Mouse (Mus musculus) heart, embryonic 14.5 days (tissue): ENCODE results near the gene Dnmbp. TPM values are rescaled to one million over a fixed set of nuclear protein-coding genes. Genes with fewer than 3 reads are reported as not detected.

ENCODE experiments used
- ATAC-seq: fragments of 200-750 bp; cut with Nextera tagmentation; 2 replicates; pipeline ENCODE4 v1.8.0; 2017; ENCODE audit warnings: low read depth, moderate TSS enrichment; ENCODE audit not compliant: insufficient number of reproducible peaks, insufficient read depth, low FRiP score
- H3K27ac ChIP-seq, 2 experiments: fragments of 200-500 bp in 1 of 2; fragments of 300-500 bp in 1 of 2; sonication (generic) in 1 of 2; replicated peaks in 1 of 2; 2 replicates each; pipeline ENCODE4 v1.5.1; 2012 to 2014; ENCODE audit warnings: low read depth in 2 of 2, low read length in 2 of 2, control low read depth in 1 of 2, mild to moderate bottlenecking in 1 of 2, mixed read lengths in 1 of 2; ENCODE audit not compliant: control insufficient read depth in 1 of 2, insufficient read depth in 1 of 2
- H3K27me3 ChIP-seq: fragments of 300-500 bp; sonication (generic); 2 replicates; pipeline ENCODE4 v1.6.1; 2014; ENCODE audit warnings: mild to moderate bottlenecking, low read length, control low read depth; ENCODE audit not compliant: control insufficient read depth, insufficient read depth
- H3K36me3 ChIP-seq: fragments of 300-500 bp; sonication (generic); 2 replicates; pipeline ENCODE4 v1.6.1; 2014; ENCODE audit warnings: mild to moderate bottlenecking, control low read depth, low read length, mixed read lengths; ENCODE audit not compliant: control insufficient read depth, insufficient read depth
- H3K4me1 ChIP-seq, 2 experiments: fragments of 200-500 bp in 1 of 2; fragments of 300-500 bp in 1 of 2; sonication (generic) in 1 of 2; 2 replicates each; pipeline ENCODE4 v1.6.1; 2012 to 2014; ENCODE audit warnings: low read length in 2 of 2, control low read depth in 1 of 2, mixed read lengths in 1 of 2; ENCODE audit not compliant: control insufficient read depth in 2 of 2, insufficient read depth in 2 of 2
- H3K4me2 ChIP-seq: fragments of 300-500 bp; sonication (generic); 2 replicates; pipeline ENCODE4 v1.6.1; 2014; ENCODE audit warnings: mild to moderate bottlenecking, low read length
- H3K4me3 ChIP-seq, 2 experiments: fragments of 200-500 bp in 1 of 2; fragments of 300-500 bp in 1 of 2; sonication (generic) in 1 of 2; 2 replicates each; pipeline ENCODE4 v1.5.1; 2012 to 2014; ENCODE audit warnings: low read length in 2 of 2, mild to moderate bottlenecking in 2 of 2, control low read depth in 1 of 2, low read depth in 1 of 2, moderate library complexity in 1 of 2; ENCODE audit not compliant: control insufficient read depth in 1 of 2, insufficient read depth in 1 of 2
- H3K9ac ChIP-seq: fragments of 300-500 bp; sonication (generic); 2 replicates; pipeline ENCODE4 v1.6.1; 2014; ENCODE audit warnings: mild to moderate bottlenecking, low read length
- H3K9me3 ChIP-seq: fragments of 300-500 bp; sonication (generic); 2 replicates; pipeline ENCODE4 v1.6.1; 2016; ENCODE audit warnings: low read length, control low read depth; ENCODE audit not compliant: control insufficient read depth
- WGBS: fragments of 180-500 bp; shearing (Covaris S2); extraction: QIAGEN DNeasy Blood & Tissue Kit; methylation state at CpG from one replicate; pipeline ENCODE4 v1.1.7; 2014; 5-methylcytosine and 5-hydroxymethylcytosine counted together
- polyA plus RNA-seq: library from polyadenylated mRNA; unstranded; fragments of >200 nt; fragmentation: Nextera tagmentation; extraction: Ambion mirVana; gene quantifications from 2 replicates; pipeline ENCODE4 v1.2.1, GENCODE M21; 2014

Gene Dnmbp
- polyA plus RNA-seq, 1 experiment from 2014 or later, result 9.8 TPM

GRCm38 (mm10) chr19:43815661-43816414 is 124.2 kb downstream of the Dnmbp start:
- no peak for ATAC-seq
- Histone ChIP-seq H3K4me1 (peaks cover 0 to 2% of the 10 kb centered on the region in 2 experiments; a peak in 1 of 4 replicates), H3K9ac (no peak overlapping the region), H3K4me2 (peak overlapping the region; percentile 8; the same call in 1 of the 2 replicates), H3K36me3 (no peaks in the 10 kb centered on the region), H3K27me3 (no peaks in the 10 kb centered on the region), H3K9me3 (no peaks in the 10 kb centered on the region), H3K4me3 (no peak overlapping the region), H3K27ac (no peak overlapping the region)
- 58% methylated on average over 14 of the region's 14 CpGs for WGBS

DNA sequence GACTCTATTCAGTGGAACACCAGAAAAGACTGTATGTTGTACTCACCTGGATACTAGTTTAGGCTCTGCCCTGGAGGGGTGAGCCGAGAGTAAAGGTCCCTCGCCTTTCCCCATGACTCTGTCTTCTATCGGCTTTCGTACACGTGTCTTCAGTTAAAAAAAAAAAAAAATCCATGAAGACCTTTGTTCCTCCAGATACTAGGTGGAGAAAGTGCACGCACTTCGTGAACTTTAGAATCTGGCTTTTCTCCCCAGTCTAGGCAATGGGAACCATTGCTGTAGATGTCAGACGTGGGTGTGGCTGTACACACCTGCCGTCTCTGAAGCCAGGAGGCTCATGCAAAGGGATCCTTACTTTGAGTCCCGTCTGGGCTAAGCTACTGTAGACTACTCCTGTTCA is 126.7 kb downstream of the Dnmbp start:
- Histone ChIP-seq H3K36me3 (no peaks in the 10 kb centered on the region), H3K9me3 (no peaks in the 10 kb centered on the region), H3K4me3 (no peak overlapping the region), H3K27ac (no peak overlapping the region), H3K4me2 (no peak overlapping the region), H3K4me1 (peaks cover 0 to 2% of the 10 kb centered on the region in 2 experiments; a peak in 1 of 4 replicates), H3K27me3 (no peaks in the 10 kb centered on the region), H3K9ac (no peak overlapping the region)
- no peak for ATAC-seq
- WGBS, result 84% methylated on average over 10 of the region's 10 CpGs

DNA sequence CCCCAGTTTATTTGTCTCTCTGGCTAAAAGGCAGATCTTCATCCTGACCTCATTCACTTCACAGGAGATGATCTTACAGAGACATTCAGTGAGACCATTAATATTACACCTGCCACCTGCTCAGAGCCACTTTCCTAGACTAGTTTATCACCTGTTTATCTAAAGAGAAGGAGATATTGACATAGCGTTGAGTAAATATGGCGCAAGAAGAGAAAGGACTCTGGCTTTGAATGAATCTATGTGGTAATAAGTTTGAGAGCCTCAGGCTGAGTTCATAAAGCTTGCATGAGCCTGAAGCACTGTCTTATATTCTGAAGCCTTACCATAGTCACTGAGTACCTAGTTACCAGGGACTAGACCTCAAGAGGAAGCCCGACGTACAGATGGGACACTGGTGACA is 128.6 kb downstream of the Dnmbp start:
- Histone ChIP-seq H3K27me3 (no peaks in the 10 kb centered on the region), H3K4me3 (no peak overlapping the region), H3K4me2 (no peak overlapping the region), H3K27ac (no peak overlapping the region), H3K9me3 (no peaks in the 10 kb centered on the region), H3K4me1 (0 out of 4 replicates have a peak, but pooled peaks cover 0 to under 1% of the 10 kb centered on the region in 2 experiments), H3K9ac (no peak overlapping the region), H3K36me3 (no peaks in the 10 kb centered on the region)
- no peak for ATAC-seq
- WGBS, result 84% methylated on average over 4 of the region's 4 CpGs

- Histone ChIP-seq H3K4me3 (no peak overlapping the region), H3K4me1 (no peaks in the 10 kb centered on the region), H3K4me2 (no peak overlapping the region), H3K27me3 (no peaks in the 10 kb centered on the region), H3K27ac (no peak overlapping the region), H3K36me3 (no peaks in the 10 kb centered on the region), H3K9me3 (no peaks in the 10 kb centered on the region), H3K9ac (no peak overlapping the region)
- ATAC-seq, result no peak
- WGBS, result 35% methylated on average over 4 of the region's 4 CpGs
These were observed 130.7 kb downstream of the Dnmbp start for GRCm38 (mm10) chr19:43809331-43809730.

DNA sequence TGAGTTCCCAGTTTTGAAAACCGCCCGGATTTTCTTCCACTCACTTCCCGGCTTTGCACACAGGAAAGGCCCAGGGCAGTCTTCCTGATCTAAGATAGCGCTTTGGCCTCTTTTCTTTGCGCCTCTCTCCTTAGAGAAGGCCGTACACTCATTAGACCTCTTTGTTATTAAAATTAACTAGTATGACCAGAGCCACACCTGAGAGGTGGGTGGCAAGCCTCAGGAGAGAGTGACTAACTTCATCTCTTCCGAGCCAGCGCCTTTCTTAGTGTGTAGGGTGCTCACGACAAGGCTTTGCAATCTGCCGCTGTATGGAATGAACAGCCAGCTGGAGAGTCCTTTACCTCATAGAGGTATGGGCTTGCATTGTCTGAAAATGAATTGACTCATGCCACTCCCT is 136.1 kb downstream of the Dnmbp start:
- no peak overlapping the region for H3K27ac ChIP-seq
- no peak overlapping the region for H3K9ac ChIP-seq
- no peak for ATAC-seq
- 77% methylated on average over 10 of the region's 10 CpGs for WGBS
- no peaks in the 10 kb centered on the region for H3K9me3 ChIP-seq
- no peak overlapping the region for H3K4me2 ChIP-seq
- no peaks in the 10 kb centered on the region for H3K36me3 ChIP-seq
- H3K4me3 ChIP-seq, result no peak overlapping the region
- no peaks in the 10 kb centered on the region for H3K27me3 ChIP-seq
- H3K4me1 ChIP-seq, result no peaks in the 10 kb centered on the region

DNA sequence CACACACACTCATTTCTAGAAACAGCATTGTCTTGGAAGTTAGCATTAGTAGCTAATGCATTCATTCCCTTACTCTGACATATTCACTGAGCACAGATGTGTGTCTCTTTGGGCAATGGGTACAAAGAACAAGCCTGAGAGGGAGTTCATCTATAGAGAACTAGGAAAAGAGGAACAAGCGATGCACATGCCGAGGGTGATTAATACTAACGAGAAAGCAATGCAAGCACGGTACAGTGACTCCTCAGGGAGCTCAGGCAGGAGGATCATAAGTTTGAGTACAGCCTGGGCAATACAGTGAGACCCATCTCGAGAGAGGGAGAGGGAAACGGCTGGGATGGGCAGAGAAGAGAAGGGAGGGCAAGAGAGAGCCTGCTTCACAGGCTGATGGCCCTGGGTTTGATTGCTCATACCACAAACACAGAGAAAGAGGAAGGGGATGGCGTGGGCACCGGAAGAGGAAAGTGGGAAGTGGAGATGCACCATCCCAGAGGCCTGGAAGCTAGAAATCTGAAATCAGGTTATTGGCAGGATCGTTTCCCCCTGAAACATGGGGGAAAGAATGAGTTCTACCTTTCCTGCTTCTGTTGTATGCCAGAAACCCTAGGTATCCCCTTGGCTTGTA is 138.5 kb downstream of the Dnmbp start:
- Histone ChIP-seq H3K4me1 (no peaks in the 10 kb centered on the region), H3K9ac (no peak overlapping the region), H3K27me3 (no peaks in the 10 kb centered on the region), H3K36me3 (no peaks in the 10 kb centered on the region), H3K4me3 (no peak overlapping the region), H3K9me3 (no peaks in the 10 kb centered on the region), H3K4me2 (no peak overlapping the region), H3K27ac (no peak overlapping the region)
- WGBS, result 72% methylated on average over 9 of the region's 9 CpGs
- ATAC-seq, result no peak

DNA sequence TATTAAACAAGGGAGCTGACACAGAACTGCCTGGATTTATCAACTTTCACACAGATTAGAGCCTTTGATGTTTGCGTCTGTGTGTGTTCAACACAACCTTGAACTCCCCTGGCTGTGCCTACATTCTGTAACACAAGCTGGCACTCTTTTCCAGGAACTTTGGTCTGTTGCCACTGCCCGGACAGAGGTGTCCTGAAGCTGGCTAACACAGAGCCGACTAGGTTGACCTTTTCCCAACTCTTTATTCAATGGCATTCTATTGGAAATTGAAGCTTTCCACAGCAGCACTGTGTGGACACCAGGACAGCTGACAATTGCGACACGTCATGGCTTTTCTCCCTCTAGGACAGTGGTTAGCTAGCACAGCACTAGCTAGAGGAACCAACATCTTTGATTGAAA is 142.8 kb downstream of the Dnmbp start:
- no peaks in the 10 kb centered on the region for H3K9me3 ChIP-seq
- H3K4me1 ChIP-seq, result no peaks in the 10 kb centered on the region
- WGBS, result 58% methylated on average over 5 of the region's 5 CpGs
- no peak overlapping the region for H3K27ac ChIP-seq
- no peaks in the 10 kb centered on the region for H3K36me3 ChIP-seq
- no peak for ATAC-seq
- H3K9ac ChIP-seq, result no peak overlapping the region
- no peak overlapping the region for H3K4me2 ChIP-seq
- H3K4me3 ChIP-seq, result no peak overlapping the region
- H3K27me3 ChIP-seq, result no peaks in the 10 kb centered on the region
